17 mouse cellular contexts compared by ENCODE assay signal in the genomic region with DNA sequence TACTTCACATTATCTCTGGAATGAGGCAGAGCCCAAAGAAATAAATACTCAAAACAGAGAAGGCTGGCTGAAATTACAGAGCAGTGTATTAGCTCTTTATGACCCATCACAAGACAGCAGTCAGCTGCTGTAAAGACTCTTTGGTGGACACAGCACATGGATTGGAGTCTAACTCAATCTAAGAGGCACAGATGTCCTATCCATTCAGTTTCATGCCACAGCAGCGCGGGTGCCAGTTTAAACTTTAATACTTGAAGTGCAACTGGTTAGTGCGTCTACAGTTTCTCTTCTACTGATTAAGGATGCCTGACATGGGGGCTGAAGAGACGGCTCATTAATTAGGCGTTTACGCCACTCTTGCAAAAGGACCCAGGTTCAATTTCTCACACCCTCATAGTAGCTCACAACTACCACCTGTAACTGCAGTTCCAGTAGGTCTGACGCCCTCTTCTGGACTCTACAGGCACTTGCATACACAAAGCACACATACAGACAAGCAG. TPM values are rescaled to one million over a fixed set of nuclear protein-coding genes. Genes with fewer than 3 reads are reported as not detected.
DNase-seq lines count a peak whose midpoint lies in the region; ATAC-seq and TF ChIP-seq lines count a peak whose summit lies in the region.
"Had no signal": no experiment of that assay in that cellular context is flagged by ENCODE, and none has a peak within 500 bp of the region (broad histone marks: within the 10 kb centered on the region; RNA-seq: fewer than 3 reads in every experiment).

No protein-coding gene starts in this region.

- no peaks in the 10 kb centered on the region for H3K9me3 ChIP-seq in liver, embryonic 11.5 days (ENCODE audit: control insufficient read depth, low read length)
- no peaks in the 10 kb centered on the region for H3K9me3 ChIP-seq in kidney, postnatal 0 days (replicated peaks; ENCODE audit: low read length)
- H3K9me3 ChIP-seq in hindbrain, embryonic 12.5 days (replicated peaks) = no peaks in the 10 kb centered on the region
- H3K9me3 ChIP-seq: heart, embryonic 10.5 days; limb, embryonic 13.5 days had no signal

- H3K27ac ChIP-seq in liver, adult 2 months (replicated peaks; ENCODE audit: insufficient read depth, low read depth, low read length) = no peak overlapping the region
- H3K27ac ChIP-seq in liver, embryonic 11.5 days (ENCODE audit: low read depth, low read length) = no peak overlapping the region
- peak overlapping the region; percentile 75 for H3K27ac ChIP-seq in kidney, postnatal 0 days
- no peak overlapping the region for H3K27ac ChIP-seq in hindbrain, embryonic 12.5 days
- H3K27ac ChIP-seq: heart, embryonic 10.5 days; hindbrain, embryonic 14.5 days had no signal

- no peak overlapping the region for H3K9ac ChIP-seq in liver, adult 2 months (ENCODE audit: low read depth, low read length)
- no peak overlapping the region for H3K9ac ChIP-seq in liver, embryonic 11.5 days (ENCODE audit: low read depth, low read length)
- no peak overlapping the region for H3K9ac ChIP-seq in kidney, postnatal 0 days (ENCODE audit: low read depth, low read length)
- H3K9ac ChIP-seq in hindbrain, embryonic 12.5 days = no peak overlapping the region
- H3K9ac ChIP-seq: hindbrain, embryonic 14.5 days; limb, embryonic 13.5 days had no signal

- 90% methylated on average over 7 of the region's 7 CpGs for WGBS in liver, adult 2 months
- 88% methylated on average over 7 of the region's 7 CpGs for WGBS in liver, embryonic 11.5 days
- WGBS in kidney, postnatal 0 days = 39% methylated on average over 7 of the region's 7 CpGs
- 82% methylated on average over 7 of the region's 7 CpGs for WGBS in hindbrain, embryonic 12.5 days

- H3K4me1 ChIP-seq in liver, adult 2 months (ENCODE audit: control insufficient read depth, insufficient read depth, low read length) = no peaks in the 10 kb centered on the region
- no peaks in the 10 kb centered on the region for H3K4me1 ChIP-seq in liver, embryonic 11.5 days (replicated peaks; ENCODE audit: control insufficient read depth, insufficient read depth, low read length)
- peaks cover 27% of the 10 kb centered on the region for H3K4me1 ChIP-seq in kidney, postnatal 0 days (replicated peaks; ENCODE audit: insufficient read depth, low read length)
- no peaks in the 10 kb centered on the region for H3K4me1 ChIP-seq in hindbrain, embryonic 12.5 days
- H3K4me1 ChIP-seq: heart, embryonic 10.5 days had no signal

- no peak overlapping the region for H3K4me2 ChIP-seq in liver, embryonic 11.5 days
- H3K4me2 ChIP-seq in kidney, postnatal 0 days (ENCODE audit: low read length) = no peak overlapping the region
- H3K4me2 ChIP-seq in hindbrain, embryonic 12.5 days (replicated peaks) = no peak overlapping the region
- H3K4me2 ChIP-seq: hindbrain, embryonic 14.5 days; limb, embryonic 13.5 days had no signal

- DNase-seq in liver, adult 2 months (ENCODE audit: extremely low read depth, low read depth, low spot score) = peak; percentile 28
- DNase-seq in liver, embryonic 11.5 days (ENCODE audit: low spot score) = no peak
- DNase-seq in ES-CJ7 (ENCODE audit: low read depth, low spot score) = peak; percentile 31
- peak; percentile 74 for DNase-seq in kidney, adult 11 months
- DNase-seq in kidney, postnatal 0 days (ENCODE audit: low spot score) = peak; percentile 89
- no peak for DNase-seq in spleen, adult 18-20 months
- no peak for DNase-seq in layer of hippocampus, adult 9-11 months
- DNase-seq: adrenal gland, adult 8-10 months; B cell, adult 2 months; cerebellum, postnatal 10 days; heart, postnatal 10 days; lung, adult 2 months; right cerebral cortex, adult 18-20 months had no signal

- TF ChIP-seq POLR2A in liver, adult 2 months (IDR thresholded peaks at IDR 0.05; ENCODE audit: extremely low read depth, insufficient read depth, low read length) = no peak

- H3K79me2 ChIP-seq in liver, adult 2 months (ENCODE audit: control insufficient read depth, insufficient read depth, low read length) = no peaks in the 10 kb centered on the region

- no peak for TF ChIP-seq CTCF in liver, adult 2 months (IDR thresholded peaks at IDR 0.05; ENCODE audit: low read depth, low read length)
- peak; percentile 53; the same call in 1 of the 2 replicates for TF ChIP-seq CTCF in kidney, postnatal 0 days (IDR thresholded peaks at IDR 0.05; ENCODE audit: low read depth)

- H3K36me3 ChIP-seq in liver, adult 2 months (ENCODE audit: control insufficient read depth, insufficient read depth, low read length) = no peaks in the 10 kb centered on the region
- no peaks in the 10 kb centered on the region for H3K36me3 ChIP-seq in liver, embryonic 11.5 days (ENCODE audit: control insufficient read depth, insufficient read depth, low read length)
- H3K36me3 ChIP-seq in kidney, postnatal 0 days (ENCODE audit: insufficient read depth, low read length) = peaks cover 21% of the 10 kb centered on the region; the same call in 1 of the 2 replicates
- H3K36me3 ChIP-seq in hindbrain, embryonic 12.5 days = no peaks in the 10 kb centered on the region

- no peak for ATAC-seq in liver, embryonic 11.5 days (replicated peaks; ENCODE audit: low FRiP score)
- peak; percentile 55 for ATAC-seq in kidney, postnatal 0 days (replicated peaks; ENCODE audit: low FRiP score, low read depth)
- ATAC-seq in hindbrain, embryonic 12.5 days (ENCODE audit: low FRiP score) = no peak

- H3K4me3 ChIP-seq in liver, adult 2 months (ENCODE audit: insufficient read depth, low read depth, low read length) = no peak overlapping the region
- H3K4me3 ChIP-seq in liver, embryonic 11.5 days (ENCODE audit: low read depth, low read length) = no peak overlapping the region
- H3K4me3 ChIP-seq in kidney, postnatal 0 days (replicated peaks; ENCODE audit: low read depth, low read length) = no peak overlapping the region
- H3K4me3 ChIP-seq in hindbrain, embryonic 12.5 days = no peak overlapping the region
- H3K4me3 ChIP-seq: heart, embryonic 10.5 days; limb, embryonic 13.5 days had no signal

- no peaks in the 10 kb centered on the region for H3K27me3 ChIP-seq in liver, adult 2 months (ENCODE audit: control insufficient read depth, insufficient read depth, low read length)
- H3K27me3 ChIP-seq in liver, embryonic 11.5 days (replicated peaks; ENCODE audit: control insufficient read depth, insufficient read depth, low read length) = no peaks in the 10 kb centered on the region
- no peaks in the 10 kb centered on the region for H3K27me3 ChIP-seq in kidney, postnatal 0 days (ENCODE audit: insufficient read depth, low read length)
- no peaks in the 10 kb centered on the region for H3K27me3 ChIP-seq in hindbrain, embryonic 12.5 days
- H3K27me3 ChIP-seq: limb, embryonic 13.5 days had no signal

RNA-seq across cellular contexts. Expression of a gene that starts 26.7 kb away (rescaled TPM):
- total RNA-seq in liver, adult 2 months (2014; rRNA removed) = 2.3 and 3.0 TPM in 2 replicates
- 0.50 and 1.2 TPM in 2 replicates for polyA plus RNA-seq in liver, adult 2 months (2012; rRNA removed)
- 20.0 and 22.7 TPM in 2 replicates for polyA plus RNA-seq in liver, embryonic 11.5 days (2014; fragmentation: Nextera tagmentation; extraction: Ambion mirVana)
- polyA plus RNA-seq in kidney, postnatal 0 days (2015; fragmentation: Nextera tagmentation; extraction: Ambion mirVana) = 38.8 and 41.8 TPM in 2 replicates
- 13.8 and 14.9 TPM in 2 replicates for polyA plus RNA-seq in hindbrain, embryonic 12.5 days (2016; fragmentation: Nextera tagmentation; extraction: Ambion mirVana)

Comparison
In these comparisons a context has a peak if more than half of its experiments do, and no peak if none do; other contexts are left out.
1. DNase-seq: peak in liver, adult 2 months (single experiment), ES-CJ7 (single experiment), kidney, adult 11 months (single experiment) and kidney, postnatal 0 days (single experiment); none in liver, embryonic 11.5 days (single experiment), spleen, adult 18-20 months (0 of 2) and layer of hippocampus, adult 9-11 months (single experiment).